Mouse (Mus musculus) c-Kit-positive CD71-positive TER-119-negative erythroid progenitor cells, embryonic 14.5 days (primary cell): Measurements from ENCODE around the gene Mdp1.

Experiments used
- DNase-seq: peaks from one replicate; pipeline ENCODE4 v3.0.0-alpha.2; 2013; ENCODE audit warnings: low read depth

Mdp1 gene

GRCm38 (mm10) chr14:55643060-55643907, 17.0 kb downstream of the Mdp1 start, which contains the start of gene Tm9sf1:
Tm9sf1 (minus strand) TSS chr14:55643806.
- peak; percentile 69 for DNase-seq

- no peak for DNase-seq
These were observed 17.6 kb downstream of the Mdp1 start for GRCm38 (mm10) chr14:55642679-55643059.

DNA sequence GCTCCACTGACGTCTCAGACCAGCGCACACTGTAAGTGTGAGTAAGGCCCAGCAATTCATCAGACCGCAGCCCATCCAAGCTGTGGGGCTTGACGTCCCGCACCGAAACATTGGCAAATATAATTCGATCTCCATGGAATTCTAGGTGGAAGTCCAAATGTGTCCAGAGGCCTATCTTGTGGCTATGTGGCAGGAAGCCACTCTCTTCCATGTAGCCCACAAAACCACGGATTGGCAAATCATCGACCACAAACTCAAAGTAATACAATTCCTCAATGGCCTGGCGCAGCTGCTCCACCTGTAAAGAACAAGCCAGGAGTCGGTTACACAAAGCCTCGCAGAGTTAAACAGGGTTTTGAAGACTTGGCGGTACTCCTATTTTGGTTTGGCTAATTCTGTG, 19.0 kb downstream of the Mdp1 start:
- no peak for DNase-seq

GRCm38 (mm10) chr14:55640816-55641215, 19.5 kb downstream of the Mdp1 start:
- no peak for DNase-seq

DNA sequence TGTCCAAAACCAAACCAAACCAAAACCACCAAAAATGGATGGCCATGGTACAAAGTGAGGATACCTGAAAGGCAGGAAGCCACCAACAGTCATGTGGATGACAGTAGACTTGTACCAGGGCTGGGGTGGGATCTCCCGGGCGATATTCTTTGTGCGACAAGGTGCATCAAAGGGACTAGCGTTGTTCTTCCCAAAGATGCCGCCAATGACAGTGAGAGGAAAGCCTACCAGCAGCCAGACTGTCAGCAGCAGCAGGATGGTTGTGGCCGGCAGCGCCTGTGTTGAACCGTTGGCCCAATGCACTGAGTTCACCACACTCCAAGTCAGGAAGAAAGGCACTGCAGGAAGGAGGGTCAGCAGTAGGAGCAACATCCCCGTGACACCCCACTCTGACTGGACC, 22.5 kb downstream of the Mdp1 start, which contains the start of gene Gm49378:
TSS of gene Gm49378 (minus strand) at position 101 of the 400 bp plus-strand sequence.
- DNase-seq: no peak

DNA sequence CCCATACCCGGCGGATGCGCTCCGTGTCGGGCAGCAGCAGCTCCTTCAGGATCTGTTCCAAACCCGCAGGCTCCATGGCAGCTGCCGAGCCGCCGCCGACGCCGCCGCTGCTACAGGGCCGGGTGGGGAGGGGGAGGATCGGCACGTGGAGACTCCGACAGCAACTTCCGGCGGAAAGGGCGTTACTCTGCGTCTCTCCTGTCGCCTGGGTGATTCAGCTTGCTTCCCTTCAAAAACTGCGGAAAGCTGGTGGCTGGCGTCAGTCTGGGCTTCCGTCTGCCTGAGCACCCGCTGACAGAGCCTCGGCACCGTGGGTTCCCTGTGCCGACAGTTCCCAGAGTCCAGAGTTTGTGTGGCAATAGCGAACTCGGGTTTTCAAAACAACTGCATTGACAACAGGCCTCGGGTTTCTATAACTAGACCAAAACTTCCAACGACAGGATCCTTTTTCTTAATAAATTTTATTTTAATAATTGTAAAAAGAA, 24.7 kb downstream of the Mdp1 start, which contains the start of gene Ipo4:
TSS of gene Ipo4 (minus strand) at position 435 of the 485 bp plus-strand sequence.
- peak; percentile 78 for DNase-seq

- no peak for DNase-seq
These were observed 25.3 kb downstream of the Mdp1 start for GRCm38 (mm10) chr14:55634874-55635522.

- DNase-seq: no peak
These were observed 31.0 kb downstream of the Mdp1 start for GRCm38 (mm10) chr14:55629312-55629711.

GRCm38 (mm10) chr14:55628077-55628827, 32.1 kb downstream of the Mdp1 start:
- DNase-seq: no peak

GRCm38 (mm10) chr14:55618486-55619195, 41.7 kb downstream of the Mdp1 start:
- peak; percentile 70 for DNase-seq

- no peak for DNase-seq
These were observed 42.5 kb downstream of the Mdp1 start, which contains the start of gene Rec8 for GRCm38 (mm10) chr14:55617822-55618221. Rec8 (plus strand) TSS chr14:55618037.

GRCm38 (mm10) chr14:55616844-55617243, 43.5 kb downstream of the Mdp1 start:
- DNase-seq: no peak

DNA sequence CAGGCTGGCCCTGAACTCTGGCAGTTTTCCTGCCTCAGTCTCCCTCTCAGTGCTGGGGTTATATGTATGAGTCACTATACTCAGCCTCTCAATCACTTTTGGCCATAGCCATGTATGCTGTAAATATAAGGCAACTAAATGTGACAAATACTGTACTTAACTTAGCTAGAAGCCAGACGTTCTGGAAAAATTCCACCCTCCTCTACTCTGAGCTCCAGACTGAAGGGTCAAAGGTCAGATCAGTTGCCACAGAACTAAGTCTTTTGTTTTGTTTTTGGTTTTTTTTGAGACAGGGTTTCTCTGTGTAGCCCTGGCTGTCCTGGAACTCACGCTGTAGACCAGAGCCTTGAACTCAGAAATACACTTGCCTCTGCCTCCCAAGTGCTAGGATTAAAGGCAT, 44.4 kb downstream of the Mdp1 start:
- DNase-seq: no peak

- peak; percentile 85 for DNase-seq
These were observed 45.6 kb downstream of the Mdp1 start for GRCm38 (mm10) chr14:55614565-55615178.

GRCm38 (mm10) chr14:55613346-55613745, 47.0 kb downstream of the Mdp1 start:
- DNase-seq: no peak

- DNase-seq: no peak
These were observed 52.0 kb downstream of the Mdp1 start for GRCm38 (mm10) chr14:55608339-55608738.
